Mouse (Mus musculus) kidney, adult 2 months (tissue): ENCODE measurements around the gene 9130019O22Rik.

Source experiments
- CTCF ChIP-seq: fragments of 200-500 bp; conservative IDR thresholded peaks from 2 replicates; pipeline ENCODE4 v1.5.1; 2011; ENCODE audit warnings: low read depth, mild to moderate bottlenecking, control low read depth, low read length, moderate library complexity, mixed read lengths; ENCODE audit not compliant: insufficient read depth, insufficient read length
- POLR2A ChIP-seq: fragments of 200-500 bp; IDR thresholded peaks from one replicate; pipeline ENCODE4 v1.6.1; 2011; ENCODE audit warnings: low read depth, low read length, control low read depth

GRCm38 (mm10) chr7:127422247-127422646 lies 35.3 kb upstream of the 9130019O22Rik start:
- TF ChIP-seq POLR2A (no peak), CTCF (no peak)
